Mouse (Mus musculus) lung, postnatal 14 days (tissue): ENCODE measurements around the gene Ppp6r2.

Experiments used
- DNase-seq: peaks from one replicate; pipeline ENCODE4 v3.0.0; 2021

Ppp6r2 gene

GRCm38 (mm10) chr15:89275497-89275896 lies 64.1 kb downstream of the Ppp6r2 start:
- no peak for DNase-seq

- DNase-seq = no peak
These were observed 66.0 kb downstream of the Ppp6r2 start for GRCm38 (mm10) chr15:89277366-89277765.

- DNase-seq = no peak
These were observed 71.2 kb downstream of the Ppp6r2 start for GRCm38 (mm10) chr15:89282546-89282945.

- DNase-seq = no peak
These were observed 72.7 kb downstream of the Ppp6r2 start for GRCm38 (mm10) chr15:89284094-89284493.

- no peak for DNase-seq
These were observed 73.7 kb downstream of the Ppp6r2 start for GRCm38 (mm10) chr15:89285004-89285403.

- DNase-seq = no peak
These were observed 74.1 kb downstream of the Ppp6r2 start for GRCm38 (mm10) chr15:89285478-89285877.

- DNase-seq = no peak
These were observed 74.8 kb downstream of the Ppp6r2 start for GRCm38 (mm10) chr15:89286114-89286513.

GRCm38 (mm10) chr15:89286582-89286981 lies 75.2 kb downstream of the Ppp6r2 start:
- DNase-seq = no peak

GRCm38 (mm10) chr15:89288227-89288767 lies 76.9 kb downstream of the Ppp6r2 start:
- no peak for DNase-seq

GRCm38 (mm10) chr15:89289455-89289854 lies 78.1 kb downstream of the Ppp6r2 start:
- DNase-seq = no peak

- no peak for DNase-seq
These were observed 80.2 kb downstream of the Ppp6r2 start for GRCm38 (mm10) chr15:89291521-89291920.

GRCm38 (mm10) chr15:89292795-89293194 lies 81.4 kb downstream of the Ppp6r2 start:
- no peak for DNase-seq

GRCm38 (mm10) chr15:89293778-89294177 lies 82.4 kb downstream of the Ppp6r2 start:
- DNase-seq = no peak

- no peak for DNase-seq
These were observed 84.3 kb downstream of the Ppp6r2 start for GRCm38 (mm10) chr15:89295580-89296165.

- peak; percentile 44 for DNase-seq
These were observed 85.1 kb downstream of the Ppp6r2 start for GRCm38 (mm10) chr15:89296465-89296864.

GRCm38 (mm10) chr15:89297695-89298094 lies 86.3 kb downstream of the Ppp6r2 start:
- no peak for DNase-seq

- no peak for DNase-seq
These were observed 88.8 kb downstream of the Ppp6r2 start for GRCm38 (mm10) chr15:89300180-89300579.

GRCm38 (mm10) chr15:89300600-89300999 lies 89.2 kb downstream of the Ppp6r2 start:
- no peak for DNase-seq

GRCm38 (mm10) chr15:89305966-89306365 lies 94.6 kb downstream of the Ppp6r2 start:
- DNase-seq = no peak

GRCm38 (mm10) chr15:89307461-89307860 lies 96.1 kb downstream of the Ppp6r2 start:
- no peak for DNase-seq

GRCm38 (mm10) chr15:89308406-89309139 lies 97.2 kb downstream of the Ppp6r2 start:
- no peak for DNase-seq

- DNase-seq = peak; percentile 24
These were observed 98.7 kb downstream of the Ppp6r2 start for GRCm38 (mm10) chr15:89309962-89310498.

GRCm38 (mm10) chr15:89313359-89313758 lies 102.0 kb downstream of the Ppp6r2 start:
- DNase-seq = no peak

GRCm38 (mm10) chr15:89314107-89314506 lies 102.8 kb downstream of the Ppp6r2 start:
- DNase-seq = no peak
